Mouse (Mus musculus) adrenal gland, postnatal 4 days (tissue): ENCODE measurements around the gene Zfp367. TPM values are rescaled to one million over a fixed set of nuclear protein-coding genes. Genes with fewer than 3 reads are reported as not detected.
A peak's percentile ranks its signal among the peaks of the same experiment; 100 is the strongest.

Experiments
- DNase-seq, 2 experiments: peaks; one replicate each; pipeline ENCODE4 v3.0.0; 2021 to 2022; ENCODE audit warnings: low spot score in 2 of 2, mixed read lengths in 2 of 2
- long read RNA-seq, 2 experiments: library from polyadenylated mRNA; stranded (forward); transcript quantifications; one replicate each; pipeline ENCODE4 v2.0.0; 2021
- total RNA-seq, 2 experiments: library from RNA; stranded (reverse); gene quantifications; 2 replicates each; pipeline ENCODE4 v1.2.3; 2021

The Zfp367 gene
- 10 to 100 TPM; 25.2 to 26.6 TPM for total RNA-seq
- long read RNA-seq, experiment 1, transcript Zfp367-201 (5 exons, 3,532 nt): major isoform, 5 of 11 reads
- long read RNA-seq, experiment 1, partial matches to known transcripts: 1 of 11 reads
- long read RNA-seq, experiment 1, other reads (novel, unspliced or antisense): 4 of 11 reads
- long read RNA-seq, experiment 2, transcript Zfp367-201 (5 exons, 3,532 nt): major isoform, 22 of 30 reads
- long read RNA-seq, experiment 2, partial matches to known transcripts: 1 of 30 reads
- long read RNA-seq, experiment 2, other reads (novel, unspliced or antisense): 3 of 30 reads

GRCm38 (mm10) chr13:64153083-64153682 lies at the start of gene Zfp367:
Gene Zfp367 (minus strand): TSS chr13:64153202.
- DNase-seq: peak; percentile 90 to 96

- no peak for DNase-seq
These were observed 47.9 kb upstream of the Zfp367 start for GRCm38 (mm10) chr13:64200911-64201310.

- no peak for DNase-seq
These were observed 45.3 kb upstream of the Zfp367 start for GRCm38 (mm10) chr13:64198310-64198709.

- no peak for DNase-seq
These were observed 44.9 kb upstream of the Zfp367 start for GRCm38 (mm10) chr13:64197899-64198298.

- no peak for DNase-seq
These were observed 34.1 kb upstream of the Zfp367 start for GRCm38 (mm10) chr13:64187065-64187464.

GRCm38 (mm10) chr13:64186516-64186915 lies 33.5 kb upstream of the Zfp367 start:
- no peak for DNase-seq

GRCm38 (mm10) chr13:64185586-64185985 lies 32.6 kb upstream of the Zfp367 start:
- no peak for DNase-seq

- DNase-seq: no peak
These were observed 32.2 kb upstream of the Zfp367 start for GRCm38 (mm10) chr13:64185176-64185575.

- no peak for DNase-seq
These were observed 31.4 kb upstream of the Zfp367 start for GRCm38 (mm10) chr13:64184361-64184760.

GRCm38 (mm10) chr13:64183583-64183982 lies 30.6 kb upstream of the Zfp367 start:
- no peak for DNase-seq

GRCm38 (mm10) chr13:64182091-64182490 lies 29.1 kb upstream of the Zfp367 start:
- no peak for DNase-seq

- DNase-seq: peak; percentile 27 to 58
These were observed 27.9 kb upstream of the Zfp367 start for GRCm38 (mm10) chr13:64180888-64181287.

GRCm38 (mm10) chr13:64180300-64180699 lies 27.3 kb upstream of the Zfp367 start:
- DNase-seq: no peak

- DNase-seq: no peak
These were observed 26.0 kb upstream of the Zfp367 start for GRCm38 (mm10) chr13:64178746-64179652.

- no peak for DNase-seq
These were observed 25.0 kb upstream of the Zfp367 start for GRCm38 (mm10) chr13:64178000-64178399.

- no peak for DNase-seq
These were observed 16.7 kb upstream of the Zfp367 start for GRCm38 (mm10) chr13:64169746-64170145.

GRCm38 (mm10) chr13:64163147-64163715 lies 10.2 kb upstream of the Zfp367 start:
- DNase-seq: no peak

- no peak for DNase-seq
These were observed 9.6 kb upstream of the Zfp367 start for GRCm38 (mm10) chr13:64162626-64163025.

GRCm38 (mm10) chr13:64161916-64162611 lies 9.1 kb upstream of the Zfp367 start:
- DNase-seq: no peak

GRCm38 (mm10) chr13:64161548-64161915 lies 8.5 kb upstream of the Zfp367 start, which contains the start of gene Habp4:
Gene Habp4 (plus strand): TSS chr13:64161824.
- DNase-seq: peak; percentile 88 to 96

- DNase-seq: no peak
These were observed 4.0 kb upstream of the Zfp367 start for GRCm38 (mm10) chr13:64156966-64157365.
